Mouse (Mus musculus) embryonic facial prominence, embryonic 10.5 days (tissue): ENCODE results near the gene Srsf11. TPM values are rescaled to one million over a fixed set of nuclear protein-coding genes. Genes with fewer than 3 reads are reported as not detected.

Experiments used
- DNase-seq: peaks from one replicate; pipeline ENCODE4 v3.0.0-alpha.2; 2017; ENCODE audit warnings: low spot score
- H3K27ac ChIP-seq: fragments of 300-500 bp; sonication (generic); replicated peaks from 2 replicates; pipeline ENCODE4 v1.5.1; 2016; ENCODE audit warnings: mild to moderate bottlenecking
- H3K27me3 ChIP-seq: fragments of 300-500 bp; sonication (generic); replicated peaks from 2 replicates; pipeline ENCODE4 v1.6.1; 2016; ENCODE audit warnings: low read depth, mild to moderate bottlenecking; ENCODE audit not compliant: poor library complexity, severe bottlenecking
- H3K36me3 ChIP-seq: fragments of 300-500 bp; sonication (generic); replicated peaks from 2 replicates; pipeline ENCODE4 v1.6.1; 2016; ENCODE audit warnings: mild to moderate bottlenecking, moderate library complexity
- H3K4me1 ChIP-seq: fragments of 300-500 bp; sonication (generic); 2 replicates; pipeline ENCODE4 v1.6.1; 2016
- H3K4me3 ChIP-seq: fragments of 300-500 bp; sonication (generic); 2 replicates; pipeline ENCODE4 v1.5.1; 2016; ENCODE audit warnings: mild to moderate bottlenecking, moderate library complexity
- H3K9me3 ChIP-seq: fragments of 300-500 bp; sonication (generic); 2 replicates; pipeline ENCODE4 v1.6.1; 2016; ENCODE audit warnings: mild to moderate bottlenecking
- whole genome bisulfite sequencing: fragments of 180-500 bp; shearing (Covaris S2); methylation state at CpG from one replicate; pipeline ENCODE4 v1.1.7; 2016; 5-methylcytosine and 5-hydroxymethylcytosine counted together
- polyA plus RNA-seq: library from polyadenylated mRNA; unstranded; fragments of >200 nt; fragmentation: Nextera tagmentation; extraction: Ambion mirVana; gene quantifications from 2 replicates; pipeline ENCODE4 v1.2.1, GENCODE M21; 2016

The Srsf11 gene
- polyA plus RNA-seq, result 335 and 359 TPM in 2 replicates

GRCm38 (mm10) chr3:158036329-158036988 is at the start of gene Srsf11, which contains the start of gene Lrrc40:
Gene Srsf11 (minus strand): TSS chr3:158036639.
Gene Lrrc40 (plus strand): TSS chr3:158036662.
- under 1% methylated on average over 55 of the region's 55 CpGs for WGBS
- peak within 1 kb of the TSS; percentile 96 for H3K27ac ChIP-seq
- no peaks in the 10 kb centered on the region for H3K9me3 ChIP-seq
- no peaks in the 10 kb centered on the region for H3K27me3 ChIP-seq
- H3K36me3 ChIP-seq, result peaks cover 4% of the 10 kb centered on the region; the same call in 1 of the 2 replicates
- DNase-seq, result peak; percentile 96
- peak within 1 kb of the TSS; percentile 91 for H3K4me3 ChIP-seq
- peaks cover 33% of the 10 kb centered on the region for H3K4me1 ChIP-seq

- no peaks in the 10 kb centered on the region for H3K27me3 ChIP-seq
- WGBS, result 75% methylated on average over 5 of the region's 5 CpGs
- H3K36me3 ChIP-seq, result no peaks in the 10 kb centered on the region
- no peak for DNase-seq
- H3K4me3 ChIP-seq, result no peak overlapping the region
- no peak overlapping the region for H3K27ac ChIP-seq
- H3K4me1 ChIP-seq, result no peaks in the 10 kb centered on the region
- no peaks in the 10 kb centered on the region for H3K9me3 ChIP-seq
These were observed 41.4 kb upstream of the Srsf11 start for GRCm38 (mm10) chr3:158077828-158078227.

DNA sequence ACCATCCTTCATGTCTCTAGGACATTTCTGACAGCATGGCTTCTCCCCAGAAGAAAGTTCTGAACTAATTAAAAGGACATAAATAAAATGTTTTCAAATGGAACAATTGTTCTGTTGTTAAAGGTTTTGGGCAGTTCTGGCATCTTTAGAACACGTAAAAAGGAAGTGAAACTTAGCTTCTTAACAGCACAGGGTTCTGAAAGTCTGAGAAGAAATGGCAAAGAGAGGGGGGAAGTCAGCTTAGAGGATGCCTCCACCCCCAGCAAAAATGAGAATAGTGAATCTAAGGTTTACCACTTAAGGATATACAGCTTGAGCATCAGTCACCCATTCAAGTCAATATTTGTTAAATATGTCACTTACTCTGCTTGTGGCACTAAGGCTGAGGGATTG is 40.9 kb upstream of the Srsf11 start:
- Histone ChIP-seq H3K27me3 (no peaks in the 10 kb centered on the region), H3K4me1 (no peaks in the 10 kb centered on the region), H3K4me3 (no peak overlapping the region), H3K9me3 (no peaks in the 10 kb centered on the region), H3K36me3 (no peaks in the 10 kb centered on the region), H3K27ac (no peak overlapping the region)
- no peak for DNase-seq
- WGBS, result 47% methylated on average over 1 of the region's 1 CpGs

DNA sequence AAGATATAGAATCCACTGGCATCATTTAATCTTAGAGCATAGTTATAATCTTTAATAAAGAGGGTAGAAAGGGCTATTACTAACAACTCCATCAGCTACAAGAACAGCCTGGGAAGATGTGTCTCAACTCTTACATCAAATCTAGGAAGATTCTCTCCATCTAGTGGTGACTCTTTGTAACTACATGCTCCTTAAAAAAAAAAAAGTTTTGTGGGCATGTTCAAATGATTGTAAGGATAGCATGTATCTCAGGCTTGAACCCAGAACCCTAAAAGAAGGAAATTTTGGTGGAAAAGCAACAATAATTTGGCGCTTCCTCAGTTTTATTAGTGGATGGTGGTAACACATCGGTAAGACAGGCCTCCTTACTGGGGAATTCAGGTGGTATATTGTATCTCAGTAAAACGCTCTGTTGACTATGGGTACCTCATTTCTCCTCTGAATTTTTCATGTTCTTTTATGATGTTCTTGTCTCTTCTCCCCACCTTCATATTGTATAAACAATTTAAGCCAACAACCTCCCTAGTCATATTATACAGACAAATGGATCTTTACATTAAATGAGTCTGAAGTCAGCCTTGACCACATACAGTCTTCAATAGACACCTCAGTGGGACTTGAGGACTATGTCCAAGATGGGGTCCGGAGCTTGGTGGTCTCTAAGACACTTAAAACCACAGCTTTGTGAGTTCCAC is 40.4 kb upstream of the Srsf11 start:
- no peak for DNase-seq
- Histone ChIP-seq H3K4me1 (no peaks in the 10 kb centered on the region), H3K9me3 (no peaks in the 10 kb centered on the region), H3K4me3 (no peak overlapping the region), H3K36me3 (no peaks in the 10 kb centered on the region), H3K27ac (no peak overlapping the region), H3K27me3 (no peaks in the 10 kb centered on the region)
- 45% methylated on average over 4 of the region's 4 CpGs for WGBS

DNA sequence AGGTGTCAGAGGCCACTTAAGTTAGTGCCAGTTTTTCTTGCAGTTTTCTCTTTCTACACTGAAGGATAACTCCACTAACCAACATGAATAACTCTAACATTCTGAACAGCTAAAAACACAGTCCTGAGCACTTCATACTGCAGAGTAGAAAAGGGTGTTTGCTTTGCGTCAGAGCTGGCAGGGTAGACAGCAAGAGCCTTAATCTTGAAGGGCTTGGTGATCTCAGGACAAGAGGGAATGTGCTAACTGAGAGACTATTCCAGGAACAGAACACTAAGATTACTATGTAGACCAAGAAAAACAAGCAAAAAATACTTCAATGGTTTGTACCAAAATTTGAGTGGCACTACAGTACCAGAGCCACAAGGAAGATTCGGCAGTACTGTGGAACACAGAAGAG is 38.6 kb upstream of the Srsf11 start:
- 86% methylated on average over 2 of the region's 2 CpGs for WGBS
- Histone ChIP-seq H3K27ac (no peak overlapping the region), H3K36me3 (no peaks in the 10 kb centered on the region), H3K9me3 (no peaks in the 10 kb centered on the region), H3K27me3 (no peaks in the 10 kb centered on the region), H3K4me3 (no peak overlapping the region), H3K4me1 (no peaks in the 10 kb centered on the region)
- DNase-seq, result no peak

DNA sequence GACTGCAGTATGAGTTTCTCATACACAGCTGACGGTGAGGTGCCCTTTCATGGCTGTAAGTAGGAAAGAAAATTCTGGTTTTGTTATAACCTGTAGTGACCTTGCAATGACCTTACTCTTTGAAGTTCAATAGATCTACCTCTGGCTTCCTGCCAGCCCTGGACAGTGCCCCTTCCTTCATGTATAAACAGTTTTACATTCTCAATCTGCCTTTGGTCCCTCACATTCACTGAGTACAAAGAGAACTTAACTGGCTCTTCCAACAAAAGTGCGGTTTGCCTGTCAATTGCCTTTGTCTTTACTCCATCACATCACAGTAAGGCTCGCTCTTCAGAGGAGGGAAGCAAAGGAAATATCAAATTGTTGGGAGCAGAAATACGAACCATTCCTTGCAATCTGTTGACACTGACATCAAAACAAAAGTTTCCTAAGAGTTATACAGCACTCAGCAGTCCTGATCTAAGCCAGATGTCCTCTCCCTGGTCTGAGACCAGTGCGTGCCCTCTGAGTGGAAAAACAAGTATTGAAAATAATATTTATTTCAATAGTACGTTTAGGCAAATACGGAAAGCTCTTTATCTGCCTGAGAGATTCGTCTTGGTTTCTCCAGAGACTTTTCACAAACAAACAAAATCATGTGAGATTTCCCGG is 32.3 kb upstream of the Srsf11 start:
- Histone ChIP-seq H3K27ac (no peak overlapping the region; the same call in 1 of the 2 replicates), H3K4me3 (no peak overlapping the region)
- peak; percentile 24 for DNase-seq

GRCm38 (mm10) chr3:158067916-158068315 is 31.5 kb upstream of the Srsf11 start:
- WGBS, result 87% methylated on average over 7 of the region's 7 CpGs
- DNase-seq, result no peak
- peaks cover 33% of the 10 kb centered on the region for H3K36me3 ChIP-seq
- H3K4me3 ChIP-seq, result no peak overlapping the region
- H3K9me3 ChIP-seq, result no peaks in the 10 kb centered on the region
- H3K27me3 ChIP-seq, result no peaks in the 10 kb centered on the region
- no peak overlapping the region for H3K27ac ChIP-seq
- H3K4me1 ChIP-seq, result peaks cover 8% of the 10 kb centered on the region; the same call in 1 of the 2 replicates

More for the DNA sequence above, 32.3 kb upstream of the Srsf11 start:
- WGBS, result 61% methylated on average over 9 of the region's 9 CpGs
- Histone ChIP-seq H3K4me1 (peaks cover 8% of the 10 kb centered on the region; the same call in 1 of the 2 replicates), H3K27me3 (no peaks in the 10 kb centered on the region), H3K36me3 (peaks cover 26% of the 10 kb centered on the region), H3K9me3 (no peaks in the 10 kb centered on the region)

DNA sequence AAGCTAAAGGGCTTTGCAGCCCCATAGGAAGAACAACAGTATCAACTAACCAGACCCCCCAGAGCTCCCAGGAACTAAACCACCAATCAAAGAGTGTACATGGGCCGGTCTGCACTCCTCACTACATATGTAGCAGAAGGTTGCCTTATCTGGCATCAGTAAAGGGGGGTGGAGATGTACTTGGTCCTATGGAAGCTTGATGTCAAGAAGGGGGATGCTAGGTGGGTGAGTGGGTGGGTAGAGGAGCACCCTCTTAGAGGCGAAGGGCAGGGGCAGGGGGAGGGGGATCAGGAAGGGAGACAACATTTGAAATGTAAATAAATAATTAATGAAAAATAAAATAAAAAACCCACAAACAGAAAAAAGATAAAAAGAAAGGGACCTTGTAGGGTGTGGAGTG is 28.8 kb upstream of the Srsf11 start:
- H3K4me1 ChIP-seq, result peaks cover 8% of the 10 kb centered on the region; the same call in 1 of the 2 replicates
- H3K9me3 ChIP-seq, result no peaks in the 10 kb centered on the region
- H3K27ac ChIP-seq, result no peak overlapping the region
- H3K36me3 ChIP-seq, result peaks cover 45% of the 10 kb centered on the region
- no peak for DNase-seq
- H3K4me3 ChIP-seq, result no peak overlapping the region
- WGBS, result 95% methylated on average over 2 of the region's 2 CpGs
- H3K27me3 ChIP-seq, result no peaks in the 10 kb centered on the region

GRCm38 (mm10) chr3:158061811-158062523 is 25.5 kb upstream of the Srsf11 start:
- WGBS, result 94% methylated on average over 5 of the region's 5 CpGs

GRCm38 (mm10) chr3:158060621-158061291 is 24.3 kb upstream of the Srsf11 start:
- Histone ChIP-seq H3K4me3 (no peak overlapping the region), H3K27me3 (no peaks in the 10 kb centered on the region), H3K4me1 (no peaks in the 10 kb centered on the region), H3K36me3 (peaks cover 76% of the 10 kb centered on the region), H3K27ac (no peak overlapping the region), H3K9me3 (no peaks in the 10 kb centered on the region)
- WGBS, result 92% methylated on average over 2 of the region's 2 CpGs
- no peak for DNase-seq

More at GRCm38 (mm10) chr3:158061811-158062523, 25.5 kb upstream of the Srsf11 start:
- Histone ChIP-seq H3K4me1 (no peaks in the 10 kb centered on the region), H3K27ac (no peak overlapping the region), H3K27me3 (no peaks in the 10 kb centered on the region), H3K36me3 (peaks cover 68% of the 10 kb centered on the region), H3K9me3 (no peaks in the 10 kb centered on the region), H3K4me3 (no peak overlapping the region)
- no peak for DNase-seq

DNA sequence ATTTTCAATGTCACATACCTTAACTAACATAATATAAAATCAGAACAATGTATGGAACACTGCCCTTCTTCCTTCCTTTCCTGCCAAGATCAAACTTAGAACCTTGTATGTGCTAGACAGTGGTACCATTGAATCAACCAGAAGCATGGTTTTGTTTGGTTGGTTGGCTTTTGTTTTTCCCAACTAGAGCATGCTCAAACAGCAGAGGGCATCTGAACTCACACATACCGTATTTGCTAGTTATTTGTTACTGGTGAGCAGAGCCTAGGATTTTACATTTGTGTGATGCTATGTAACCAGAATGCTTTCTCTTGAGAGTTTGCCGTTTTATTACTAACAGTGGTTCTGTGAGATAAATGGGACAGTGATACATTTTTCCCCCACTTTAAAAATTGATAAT is 13.1 kb upstream of the Srsf11 start:
- WGBS, result 88% methylated on average over 2 of the region's 2 CpGs
- Histone ChIP-seq H3K4me3 (no peak overlapping the region), H3K36me3 (peaks cover 67% of the 10 kb centered on the region), H3K4me1 (no peaks in the 10 kb centered on the region), H3K27me3 (no peaks in the 10 kb centered on the region), H3K9me3 (no peaks in the 10 kb centered on the region), H3K27ac (no peak overlapping the region)
- DNase-seq, result no peak

DNA sequence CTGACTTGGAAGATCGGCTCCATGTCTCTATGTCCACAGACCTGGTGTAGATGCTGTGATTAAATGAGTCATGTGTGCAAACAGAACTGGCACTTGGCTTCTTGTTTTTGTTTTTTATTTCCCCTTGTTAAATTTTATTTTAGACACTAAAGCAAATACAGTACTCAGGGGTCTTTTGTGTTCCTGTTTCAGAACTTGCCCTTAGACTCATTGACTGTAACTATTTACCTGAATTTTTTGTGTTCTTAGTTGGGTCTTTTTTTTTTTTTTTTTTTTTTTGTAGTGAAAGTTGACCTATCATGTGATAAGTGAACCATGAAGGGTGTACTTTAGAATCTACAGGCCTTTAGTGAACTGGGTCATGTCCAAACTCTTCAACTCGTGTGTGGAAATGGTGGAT is 4.3 kb upstream of the Srsf11 start:
- H3K27me3 ChIP-seq, result no peaks in the 10 kb centered on the region
- H3K4me3 ChIP-seq, result no peak overlapping the region
- H3K9me3 ChIP-seq, result no peaks in the 10 kb centered on the region
- no peak overlapping the region for H3K27ac ChIP-seq
- no peak for DNase-seq
- peaks cover 15% of the 10 kb centered on the region for H3K36me3 ChIP-seq
- 87% methylated on average over 2 of the region's 2 CpGs for WGBS
- H3K4me1 ChIP-seq, result peaks cover 11% of the 10 kb centered on the region
